Mouse (Mus musculus) ES-Bruce4 (cell line): ENCODE measurements around the gene Ccna1.

Experiments
- EP300 ChIP-seq: IDR thresholded peaks from 2 replicates; pipeline ENCODE4 v1.6.1; 2011; ENCODE audit warnings: low read depth, low read length; ENCODE audit not compliant: insufficient read depth
- POLR2A ChIP-seq: IDR thresholded peaks from one replicate; pipeline ENCODE4 v1.8.1; 2011; ENCODE audit warnings: low read length; ENCODE audit not compliant: insufficient read depth

DNA sequence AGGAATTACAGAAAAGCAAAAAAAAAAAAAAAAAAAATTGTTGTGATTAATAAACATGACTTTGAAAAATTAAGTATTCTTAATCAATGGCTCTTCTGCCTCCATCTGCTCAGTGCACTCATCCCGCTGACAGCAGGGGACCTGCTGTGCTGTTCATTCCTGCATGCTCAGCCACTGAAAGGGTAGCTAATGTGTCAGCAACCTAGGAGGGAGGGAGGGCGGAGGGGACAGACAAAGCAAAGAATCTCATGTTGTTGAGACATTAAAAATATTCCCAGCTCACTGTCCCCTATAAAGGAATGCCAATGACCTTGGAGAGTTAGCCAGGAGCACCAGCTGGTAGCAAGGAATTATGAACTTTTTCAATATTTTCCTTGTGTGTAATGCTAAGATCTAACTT, 42.7 kb upstream of the Ccna1 start:
- TF ChIP-seq POLR2A (no peak), EP300 (no peak)
